Mouse (Mus musculus): ENCODE data around the gene Dhrs4.

Gene Dhrs4

GRCm38 (mm10) chr14:55486836-55487235 is 8.3 kb downstream of the Dhrs4 start:
- no peak for DNase-seq (ENCODE audit: low read depth)

- DNase-seq (ENCODE audit: low read depth) = peak; percentile 72
Measured at GRCm38 (mm10) chr14:55490361-55491201, 12.0 kb downstream of the Dhrs4 start, which contains the start of gene Carmil3. TSS of gene Carmil3 (plus strand) at chr14:55490651.

GRCm38 (mm10) chr14:55491291-55491833 is 12.8 kb downstream of the Dhrs4 start:
- peak; percentile 43 for DNase-seq (ENCODE audit: low read depth)

- no peak for DNase-seq (ENCODE audit: low read depth)
Measured at GRCm38 (mm10) chr14:55492103-55492502, 13.5 kb downstream of the Dhrs4 start.

- no peak for DNase-seq (ENCODE audit: low read depth)
Measured at GRCm38 (mm10) chr14:55495509-55496240, 17.1 kb downstream of the Dhrs4 start.

GRCm38 (mm10) chr14:55496761-55497448 is 18.3 kb downstream of the Dhrs4 start:
- peak; percentile 25 for DNase-seq (ENCODE audit: low read depth)

- peak; percentile 90 for DNase-seq (ENCODE audit: low read depth)
Measured at GRCm38 (mm10) chr14:55497449-55497821, 18.9 kb downstream of the Dhrs4 start.

- no peak for DNase-seq (ENCODE audit: low read depth)
Measured at GRCm38 (mm10) chr14:55505612-55506011, 27.1 kb downstream of the Dhrs4 start.

GRCm38 (mm10) chr14:55507801-55508200 is 29.2 kb downstream of the Dhrs4 start:
- no peak for DNase-seq (ENCODE audit: low read depth)

- no peak for DNase-seq (ENCODE audit: low read depth)
Measured at GRCm38 (mm10) chr14:55509540-55509939, 31.0 kb downstream of the Dhrs4 start.

GRCm38 (mm10) chr14:55510125-55510731 is 31.7 kb downstream of the Dhrs4 start, which contains the start of gene Cpne6:
TSS of gene Cpne6 (plus strand) at chr14:55510445.
- DNase-seq (ENCODE audit: low read depth) = no peak

GRCm38 (mm10) chr14:55511037-55511436 is 32.5 kb downstream of the Dhrs4 start:
- DNase-seq (ENCODE audit: low read depth) = no peak

GRCm38 (mm10) chr14:55513927-55514326 is 35.4 kb downstream of the Dhrs4 start:
- no peak for DNase-seq (ENCODE audit: low read depth)

GRCm38 (mm10) chr14:55515846-55516245 is 37.3 kb downstream of the Dhrs4 start:
- no peak for DNase-seq (ENCODE audit: low read depth)

- DNase-seq (ENCODE audit: low read depth) = no peak
Measured at GRCm38 (mm10) chr14:55518897-55519296, 40.3 kb downstream of the Dhrs4 start.

GRCm38 (mm10) chr14:55519604-55520003 is 41.0 kb downstream of the Dhrs4 start:
- no peak for DNase-seq (ENCODE audit: low read depth)

GRCm38 (mm10) chr14:55520451-55521361 is 42.1 kb downstream of the Dhrs4 start:
- DNase-seq (ENCODE audit: low read depth) = peak; percentile 47

- no peak for DNase-seq (ENCODE audit: low read depth)
Measured at GRCm38 (mm10) chr14:55524062-55524461, 45.5 kb downstream of the Dhrs4 start.

- DNase-seq (ENCODE audit: low read depth) = no peak
Measured at GRCm38 (mm10) chr14:55524785-55525184, 46.2 kb downstream of the Dhrs4 start, which contains the start of gene Nrl. TSS of gene Nrl (minus strand) at chr14:55524981.

- DNase-seq (ENCODE audit: low read depth) = no peak
Measured at GRCm38 (mm10) chr14:55526674-55527073, 48.1 kb downstream of the Dhrs4 start.

GRCm38 (mm10) chr14:55527940-55528339 is 49.4 kb downstream of the Dhrs4 start:
- peak; percentile 72 for DNase-seq (ENCODE audit: low read depth)
